Mouse (Mus musculus) adrenal gland, adult (tissue): Measurements from ENCODE around the gene Lrrc8d.

ENCODE experiments used
- DNase-seq, 2 experiments: peaks; one replicate each; pipeline ENCODE4 v3.0.0; 2022 to 2023; ENCODE audit warnings: low spot score in 1 of 2; ENCODE audit not compliant: inconsistent age in 2 of 2

The Lrrc8d gene

GRCm38 (mm10) chr5:105699141-105700069, at the start of gene Lrrc8d:
Lrrc8d (plus strand) TSS chr5:105699969.
- DNase-seq: peak; percentile 92 to 97

DNA sequence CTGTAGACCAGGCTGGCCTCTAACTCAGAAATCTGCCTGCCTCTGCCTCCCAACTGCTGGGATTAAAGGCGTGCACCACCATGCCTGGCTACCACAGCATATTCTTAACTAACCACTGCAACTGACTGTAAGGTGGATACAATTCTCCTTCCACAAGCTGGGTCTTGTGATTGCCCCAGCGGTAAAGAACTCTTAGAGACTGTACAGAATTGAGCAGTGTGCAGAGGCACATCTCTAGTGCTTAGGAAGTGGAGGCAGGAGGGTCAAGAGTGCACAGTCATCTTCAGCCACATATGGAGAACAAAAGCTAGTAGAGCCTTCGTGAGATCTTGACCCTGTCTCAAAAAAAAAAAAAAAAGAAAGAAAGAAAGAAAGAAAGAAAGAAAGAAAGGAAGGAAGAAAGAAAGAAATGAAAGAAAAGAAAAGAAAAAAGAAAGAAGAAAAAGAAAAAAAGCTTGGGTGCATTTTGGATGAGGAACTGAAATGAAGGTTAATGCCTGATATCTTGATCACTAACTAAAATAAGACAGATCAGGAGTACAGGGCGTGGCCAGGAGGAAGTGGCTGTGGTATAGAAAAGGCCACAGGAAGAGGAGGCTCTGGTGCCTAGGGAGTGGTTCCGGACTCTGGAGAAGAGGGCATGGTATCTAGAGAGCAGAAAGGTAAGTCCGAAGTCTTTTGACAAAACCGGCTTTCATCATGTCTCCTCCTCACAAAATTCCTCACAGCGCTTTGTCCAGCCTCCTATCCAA, 48.9 kb upstream of the Lrrc8d start:
- DNase-seq: peak in 1 of 2 experiments; percentile 35

DNA sequence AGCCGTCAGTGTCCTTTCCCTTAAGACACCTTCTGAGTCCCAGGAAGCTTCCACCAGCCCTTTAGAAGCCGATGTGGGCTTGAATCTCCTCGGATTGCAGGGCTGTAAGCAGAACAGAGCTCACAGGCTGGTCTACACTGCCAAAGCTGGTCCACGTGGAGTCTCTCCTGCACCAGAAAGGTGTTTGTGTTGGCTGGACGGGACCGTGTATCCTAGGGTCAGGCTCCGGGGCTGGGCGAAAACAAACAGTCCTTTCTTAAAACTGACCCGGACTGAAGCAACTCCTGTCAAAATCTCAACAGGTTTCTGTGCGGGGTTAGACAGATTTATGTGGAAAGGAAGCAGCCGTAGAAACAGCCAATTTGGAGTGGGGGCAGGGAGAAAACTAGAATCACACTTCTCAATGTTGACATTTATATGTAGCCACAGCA, 48.2 kb upstream of the Lrrc8d start:
- DNase-seq: peak in 1 of 2 experiments; percentile 44

- DNase-seq: peak; percentile 78 to 95
These were observed 45.3 kb upstream of the Lrrc8d start for GRCm38 (mm10) chr5:105654237-105655063.

- no peak for DNase-seq
These were observed 44.6 kb upstream of the Lrrc8d start for GRCm38 (mm10) chr5:105655100-105655734.

DNA sequence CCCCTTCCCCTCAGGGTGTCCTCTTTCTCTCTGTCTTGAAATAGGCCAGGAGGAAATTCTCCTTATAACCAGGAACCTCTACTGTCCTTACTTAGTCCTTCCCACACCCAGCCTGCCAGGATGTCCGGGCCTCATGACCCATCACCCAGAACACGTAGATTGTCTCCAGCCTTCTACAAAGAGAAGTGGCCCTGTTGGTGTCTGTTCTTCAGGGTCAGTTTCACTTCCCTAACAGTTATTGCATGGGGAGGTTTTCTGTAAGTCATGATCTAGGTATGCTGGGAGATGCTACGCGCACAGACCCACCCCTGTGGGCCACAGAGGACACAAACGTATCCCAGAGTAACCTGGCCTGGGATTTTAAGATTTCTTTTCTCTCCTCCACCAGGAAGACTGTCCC, 37.9 kb upstream of the Lrrc8d start:
- DNase-seq: no peak

DNA sequence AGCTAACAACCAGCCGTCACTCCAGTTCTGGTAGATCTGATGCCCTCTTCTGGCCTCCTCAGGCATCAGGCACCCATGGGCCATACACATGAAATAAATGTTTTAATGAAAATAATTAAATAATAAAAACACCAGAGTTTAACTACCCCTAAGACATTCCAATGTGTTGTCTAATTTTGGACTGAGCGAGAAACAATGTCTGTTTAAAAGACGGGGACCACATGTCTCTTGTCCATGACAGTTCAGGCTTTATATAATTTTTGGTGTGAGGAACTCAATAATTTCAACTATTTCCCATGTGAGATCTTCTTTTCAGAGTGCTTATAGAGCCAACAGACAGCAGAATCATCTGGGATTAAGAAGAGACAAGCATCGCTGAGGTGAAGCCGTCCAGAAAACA, 32.8 kb upstream of the Lrrc8d start:
- no peak for DNase-seq

GRCm38 (mm10) chr5:105667411-105667810, 32.4 kb upstream of the Lrrc8d start:
- no peak for DNase-seq

DNA sequence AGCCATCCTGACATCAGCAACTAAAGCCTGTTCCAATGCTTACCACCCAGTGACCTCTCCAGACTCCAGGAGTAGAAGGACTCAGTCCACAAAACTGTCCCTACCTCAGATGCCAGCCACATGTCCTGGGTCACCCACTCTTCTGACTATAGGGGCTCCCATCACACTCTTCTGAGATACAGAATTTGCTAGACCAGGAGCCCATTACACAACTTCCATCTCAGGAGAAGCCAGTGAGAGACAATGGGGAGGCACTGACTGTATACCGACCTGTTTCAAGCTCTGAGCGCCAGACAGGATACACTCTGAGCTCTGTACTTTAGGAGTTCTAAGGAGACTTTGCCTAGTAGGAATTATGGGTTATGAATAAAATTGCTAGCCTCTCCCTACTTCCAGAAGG, 30.7 kb upstream of the Lrrc8d start:
- DNase-seq: no peak

DNA sequence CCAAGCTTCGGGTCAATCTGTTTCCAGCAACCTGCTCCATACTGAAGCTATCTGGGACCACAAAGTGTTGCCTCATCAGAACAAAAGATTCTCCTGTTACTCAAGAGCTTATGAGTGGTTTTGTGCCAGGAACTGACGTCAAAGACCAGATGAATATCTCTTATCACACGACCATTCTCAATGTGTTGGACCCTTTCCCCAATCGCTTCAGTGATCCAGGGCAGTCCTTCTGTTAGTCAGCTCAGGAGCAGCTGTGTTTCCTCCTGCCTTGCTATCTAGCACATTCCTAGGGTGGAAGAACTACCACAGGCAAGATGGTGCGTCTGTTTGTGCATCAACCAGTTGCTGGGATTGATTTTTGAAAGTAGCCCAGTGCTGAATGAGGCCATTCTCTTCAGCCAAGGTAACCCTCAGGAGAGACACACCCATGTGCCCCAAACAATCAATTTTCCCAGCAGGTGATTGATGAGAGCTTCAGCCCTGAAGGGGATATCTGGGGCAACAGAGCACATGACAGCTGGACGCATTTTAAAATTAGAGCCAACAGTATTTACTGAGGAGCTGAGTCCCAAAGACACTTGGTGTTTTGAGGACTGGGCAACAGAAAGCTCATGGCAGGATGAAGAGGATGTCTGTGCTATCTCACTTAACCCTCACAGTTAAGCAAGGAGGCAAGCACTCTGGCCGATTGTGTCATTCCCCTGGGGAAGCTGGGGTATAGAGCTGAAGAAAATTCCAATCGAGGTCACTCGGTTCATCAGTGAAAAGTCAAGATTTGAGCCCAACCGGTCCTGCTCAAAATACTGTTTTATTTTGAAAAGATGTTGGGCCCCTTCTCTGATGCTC, 30.0 kb upstream of the Lrrc8d start:
- DNase-seq: no peak

- no peak for DNase-seq
These were observed 27.4 kb upstream of the Lrrc8d start for GRCm38 (mm10) chr5:105672332-105672731.

DNA sequence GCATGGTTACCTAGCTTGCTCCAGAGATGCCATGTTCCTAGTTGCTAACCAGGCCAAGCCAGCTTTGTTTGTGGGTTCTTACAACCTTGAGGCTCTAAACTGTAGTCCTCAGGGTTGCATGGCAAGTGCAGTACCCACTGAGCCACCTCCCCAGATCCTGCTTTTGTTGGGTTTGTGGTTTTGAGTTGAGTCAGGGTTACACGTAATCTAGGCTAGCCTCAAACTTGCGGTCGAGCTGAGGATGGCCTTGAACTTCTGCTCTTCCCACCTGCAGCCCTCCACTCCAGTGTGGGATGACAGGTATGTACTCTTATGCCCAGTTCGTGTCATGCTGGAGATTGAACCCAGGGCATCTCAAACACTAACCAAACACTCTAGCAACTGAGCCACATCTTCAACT, 24.3 kb upstream of the Lrrc8d start:
- DNase-seq: no peak

DNA sequence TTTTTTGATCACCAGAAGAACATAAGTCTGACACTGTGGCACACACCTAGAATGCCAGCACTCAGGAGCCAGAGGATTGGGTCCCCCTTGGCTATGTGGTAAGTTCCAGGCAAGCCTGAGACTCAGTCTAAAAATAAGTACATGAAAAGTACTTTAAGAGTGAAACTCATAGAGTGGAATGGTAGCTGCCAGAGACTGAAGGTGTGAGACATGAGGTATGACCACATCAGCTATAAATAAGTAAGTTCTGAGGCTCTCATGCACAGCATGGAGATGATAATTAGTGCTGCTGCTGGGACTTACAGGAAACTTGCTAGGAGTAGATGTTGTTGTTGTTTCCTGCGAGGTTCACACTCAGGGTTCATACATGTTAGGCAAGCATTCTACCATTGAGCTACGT, 22.7 kb upstream of the Lrrc8d start:
- no peak for DNase-seq

- no peak for DNase-seq
These were observed 21.5 kb upstream of the Lrrc8d start for GRCm38 (mm10) chr5:105678243-105678642.

DNA sequence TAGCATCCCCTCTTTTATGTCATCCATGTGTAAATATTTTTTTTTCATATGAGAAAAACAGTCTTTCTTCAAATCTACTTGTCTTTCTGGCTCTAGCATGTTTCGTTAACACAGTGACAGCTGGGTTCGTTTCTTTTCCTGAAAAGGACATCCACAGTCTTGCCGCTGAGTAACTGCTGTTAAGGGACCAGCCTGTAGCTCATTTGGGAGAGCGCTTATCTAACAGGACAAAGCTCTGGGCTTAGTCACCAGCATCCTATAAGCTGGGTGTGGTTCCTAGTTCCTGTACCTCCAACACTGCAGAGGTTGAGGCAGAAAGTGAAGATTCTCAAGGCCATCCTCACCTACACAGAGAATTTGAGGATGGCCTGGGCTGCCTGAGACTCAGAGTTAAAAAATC, 20.5 kb upstream of the Lrrc8d start:
- no peak for DNase-seq

- no peak for DNase-seq
These were observed 19.6 kb upstream of the Lrrc8d start for GRCm38 (mm10) chr5:105679921-105680843.

- DNase-seq: no peak
These were observed 17.6 kb upstream of the Lrrc8d start for GRCm38 (mm10) chr5:105682143-105682611.

DNA sequence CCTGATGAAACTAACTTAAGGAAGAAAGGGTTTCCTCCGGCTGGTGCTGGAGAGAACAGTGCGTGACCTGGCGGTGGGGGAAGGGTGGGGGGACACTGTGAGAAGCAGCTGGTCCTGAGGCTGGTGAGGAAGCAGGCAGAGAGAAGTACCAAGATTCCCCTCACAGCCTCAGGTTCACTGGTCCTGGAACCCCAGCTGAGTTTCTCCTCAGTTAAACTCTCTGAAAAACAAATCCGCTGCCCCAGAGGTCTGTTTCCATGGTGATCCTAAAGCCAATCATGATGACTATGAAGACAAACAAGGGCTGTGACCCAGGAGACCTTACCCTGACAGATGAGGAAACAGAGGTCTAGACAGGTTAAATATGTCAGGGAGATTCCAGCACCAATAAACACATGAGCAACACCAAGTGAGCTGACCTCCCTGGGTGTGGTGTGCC, 15.8 kb upstream of the Lrrc8d start:
- DNase-seq: no peak
